26 mouse cellular contexts compared by ENCODE assay signal in the genomic region with DNA sequence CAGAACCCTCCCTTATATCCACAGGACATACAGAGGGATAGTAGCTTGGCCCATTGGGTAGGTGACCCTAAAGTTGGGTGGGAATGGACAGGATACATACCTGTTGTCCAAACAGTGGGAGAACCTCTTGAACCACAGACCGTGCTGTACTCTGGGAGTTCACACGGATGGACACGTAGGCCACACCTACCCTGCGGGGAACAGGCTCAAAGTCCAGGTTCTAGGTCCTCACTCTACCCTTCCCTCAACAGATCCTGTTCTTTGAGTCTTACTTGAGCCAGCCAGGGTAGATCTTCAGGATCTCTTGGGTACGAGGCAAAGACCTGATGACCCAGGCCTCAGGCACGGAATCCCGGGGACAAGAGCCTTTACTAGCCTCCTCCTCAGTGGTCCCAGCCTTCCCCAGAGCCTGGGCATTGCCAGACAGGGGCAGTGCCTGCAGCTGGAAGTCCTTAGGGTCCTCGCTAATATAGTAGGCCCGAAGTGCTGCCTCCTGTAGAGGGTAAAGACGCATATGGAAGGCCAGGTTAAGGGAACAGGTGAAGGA. TPM values are rescaled to one million over a fixed set of nuclear protein-coding genes. Genes with fewer than 3 reads are reported as not detected.
DNase-seq lines count a peak whose midpoint lies in the region; ATAC-seq and TF ChIP-seq lines count a peak whose summit lies in the region.
"Had no signal": no experiment of that assay in that cellular context is flagged by ENCODE, and none has a peak within 500 bp of the region (broad histone marks: within the 10 kb centered on the region; RNA-seq: fewer than 3 reads in every experiment).

No protein-coding gene starts in this region.

- H3K27ac ChIP-seq in heart, embryonic 10.5 days: no peak overlapping the region
- no peak overlapping the region for H3K27ac ChIP-seq in heart, adult 2 months
- H3K27ac ChIP-seq in kidney, embryonic 14.5 days (ENCODE audit: low read depth, low read length): no peak overlapping the region
- no peak overlapping the region for H3K27ac ChIP-seq in midbrain, embryonic 11.5 days (ENCODE audit: low read depth, low read length)
- H3K27ac ChIP-seq in midbrain, embryonic 10.5 days (replicated peaks): no peak overlapping the region
- peak overlapping the region; percentile 56 for H3K27ac ChIP-seq in small intestine, adult 2 months (ENCODE audit: insufficient read depth, low read depth, low read length)
- H3K27ac ChIP-seq: forebrain, embryonic 13.5 days; hindbrain, embryonic 14.5 days; macrophage; midbrain, embryonic 15.5 days; neural tube, embryonic 15.5 days had no signal

- H3K79me2 ChIP-seq in heart, adult 2 months (replicated peaks; ENCODE audit: control insufficient read depth, insufficient read depth, low read length): peaks cover 3% of the 10 kb centered on the region; the same call in 1 of the 2 replicates

- no peak for TF ChIP-seq POLR2A in heart, adult 2 months (IDR thresholded peaks at IDR 0.05; ENCODE audit: insufficient read depth, low read depth, low read length)
- TF ChIP-seq POLR2A in small intestine, adult 2 months (IDR thresholded peaks at IDR 0.05; ENCODE audit: low read depth, low read length): no peak

- 90% methylated on average over 10 of the region's 10 CpGs for WGBS in heart, embryonic 10.5 days
- 93% methylated on average over 10 of the region's 10 CpGs for WGBS in heart, adult 2 months
- WGBS in kidney, embryonic 14.5 days: 90% methylated on average over 10 of the region's 10 CpGs
- 91% methylated on average over 10 of the region's 10 CpGs for WGBS in midbrain, embryonic 11.5 days
- WGBS in midbrain, embryonic 10.5 days: 94% methylated on average over 10 of the region's 10 CpGs
- WGBS in small intestine, adult 2 months: 62% methylated on average over 10 of the region's 10 CpGs

- H3K36me3 ChIP-seq in heart, embryonic 10.5 days: peaks cover 73% of the 10 kb centered on the region
- H3K36me3 ChIP-seq in heart, adult 2 months (ENCODE audit: control insufficient read depth, insufficient read depth, low read length): no peaks in the 10 kb centered on the region
- peaks cover 57% of the 10 kb centered on the region for H3K36me3 ChIP-seq in kidney, embryonic 14.5 days (ENCODE audit: control insufficient read depth, insufficient read depth, low read length)
- H3K36me3 ChIP-seq in midbrain, embryonic 11.5 days (ENCODE audit: control insufficient read depth, insufficient read depth, low read length): peaks cover 11% of the 10 kb centered on the region
- H3K36me3 ChIP-seq in midbrain, embryonic 10.5 days: peaks cover 79% of the 10 kb centered on the region
- H3K36me3 ChIP-seq in small intestine, adult 2 months (ENCODE audit: control insufficient read depth, insufficient read depth, low read length): peaks cover 81% of the 10 kb centered on the region

- no peak for TF ChIP-seq CTCF in heart, adult 2 months (IDR thresholded peaks at IDR 0.05)
- TF ChIP-seq CTCF in small intestine, adult 2 months (IDR thresholded peaks at IDR 0.05; ENCODE audit: extremely low read depth, insufficient read length, insufficient replicate concordance, low read depth, low read length): no peak

- no peak overlapping the region for H3K4me2 ChIP-seq in kidney, embryonic 14.5 days (replicated peaks; ENCODE audit: low read depth, low read length)
- no peak overlapping the region for H3K4me2 ChIP-seq in midbrain, embryonic 11.5 days
- H3K4me2 ChIP-seq: forebrain, embryonic 13.5 days; heart, embryonic 11.5 days; hindbrain, embryonic 14.5 days; midbrain, embryonic 15.5 days; neural tube, embryonic 15.5 days had no signal

- ATAC-seq in kidney, embryonic 14.5 days (ENCODE audit: low FRiP score, low TSS enrichment): no peak
- ATAC-seq in midbrain, embryonic 11.5 days (ENCODE audit: low FRiP score): no peak
- ATAC-seq: CD4-positive, CD25-positive, alpha-beta regulatory T cell, adult 4 months; forebrain, embryonic 13.5 days; lung, postnatal 0 days; midbrain, embryonic 15.5 days had no signal

- no peak for TF ChIP-seq EP300 in heart, adult 2 months (IDR thresholded peaks at IDR 0.05; ENCODE audit: insufficient read depth, low read depth, low read length)

- DNase-seq in heart, embryonic 10.5 days (ENCODE audit: low spot score): peak; percentile 68
- no peak for DNase-seq in heart, adult 2 months
- peak; percentile 54 to 68 for DNase-seq in kidney, adult 8-10 months
- peak; percentile 39 for DNase-seq in midbrain, embryonic 11.5 days (ENCODE audit: low spot score, missing footprints)
- DNase-seq in midbrain, embryonic 10.5 days (ENCODE audit: low spot score): no peak
- DNase-seq in lung, postnatal 25 days (ENCODE audit: low spot score): no peak
- DNase-seq: adrenal gland, postnatal 25 days; cerebellum, adult 18-20 months; cerebellum, postnatal 14 days; gastrocnemius, postnatal 10 days; heart, postnatal 4 days; layer of hippocampus, adult 9-11 months; liver; lung, adult 18-20 months; retina, postnatal 1 day had no signal

- H3K4me1 ChIP-seq in heart, embryonic 10.5 days: peaks cover 2% of the 10 kb centered on the region
- H3K4me1 ChIP-seq in heart, adult 2 months (ENCODE audit: control insufficient read depth, insufficient read depth, low read length): peaks cover 2% of the 10 kb centered on the region
- H3K4me1 ChIP-seq in kidney, embryonic 14.5 days (ENCODE audit: control insufficient read depth, insufficient read depth, low read length): peaks cover 6% of the 10 kb centered on the region; the same call in 1 of the 2 replicates
- H3K4me1 ChIP-seq in midbrain, embryonic 11.5 days (ENCODE audit: control insufficient read depth, insufficient read depth, low read length): peaks cover 1% of the 10 kb centered on the region
- H3K4me1 ChIP-seq in midbrain, embryonic 10.5 days: peaks cover 12% of the 10 kb centered on the region
- H3K4me1 ChIP-seq in small intestine, adult 2 months (ENCODE audit: control insufficient read depth, insufficient read depth, insufficient read length, low read length): peaks cover 21% of the 10 kb centered on the region; the same call in 1 of the 2 replicates

- no peak overlapping the region for H3K4me3 ChIP-seq in heart, embryonic 10.5 days
- H3K4me3 ChIP-seq in heart, adult 2 months: no peak overlapping the region
- no peak overlapping the region for H3K4me3 ChIP-seq in kidney, embryonic 14.5 days (ENCODE audit: low read length)
- H3K4me3 ChIP-seq in midbrain, embryonic 11.5 days (ENCODE audit: low read depth, low read length): no peak overlapping the region
- H3K4me3 ChIP-seq in midbrain, embryonic 10.5 days: no peak overlapping the region
- no peak overlapping the region for H3K4me3 ChIP-seq in small intestine, adult 2 months (ENCODE audit: low read depth, low read length)
- H3K4me3 ChIP-seq: erythroblast, embryonic 14.5 days; forebrain, embryonic 13.5 days; midbrain, embryonic 15.5 days; neural tube, embryonic 15.5 days had no signal

- intact Hi-C loops in heart, adult 2 months (cut with DNase I): loop anchor here (5.0 kb wide), 1 partner anchor 227 kb away; no protein-coding TSS in a partner anchor

- H3K9ac ChIP-seq in heart, adult 2 months (ENCODE audit: low read depth, low read length): no peak overlapping the region
- no peak overlapping the region for H3K9ac ChIP-seq in kidney, embryonic 14.5 days (ENCODE audit: low read depth, low read length)
- no peak overlapping the region for H3K9ac ChIP-seq in midbrain, embryonic 11.5 days (ENCODE audit: low read length)
- H3K9ac ChIP-seq: forebrain, embryonic 13.5 days; hindbrain, embryonic 14.5 days; midbrain, embryonic 15.5 days; neural tube, embryonic 15.5 days had no signal

- no peaks in the 10 kb centered on the region for H3K27me3 ChIP-seq in heart, embryonic 10.5 days (ENCODE audit: insufficient read depth, poor library complexity, severe bottlenecking)
- H3K27me3 ChIP-seq in heart, adult 2 months (ENCODE audit: control insufficient read depth, insufficient read depth, low read length): no peaks in the 10 kb centered on the region
- H3K27me3 ChIP-seq in kidney, embryonic 14.5 days (ENCODE audit: control insufficient read depth, insufficient read depth, low read length): no peaks in the 10 kb centered on the region
- H3K27me3 ChIP-seq in midbrain, embryonic 11.5 days (ENCODE audit: control insufficient read depth, insufficient read depth, low read length): no peaks in the 10 kb centered on the region
- no peaks in the 10 kb centered on the region for H3K27me3 ChIP-seq in midbrain, embryonic 10.5 days (ENCODE audit: low read depth, poor library complexity, severe bottlenecking)
- H3K27me3 ChIP-seq in small intestine, adult 2 months (ENCODE audit: control insufficient read depth, insufficient read depth, low read length): no peaks in the 10 kb centered on the region
- H3K27me3 ChIP-seq: forebrain, embryonic 13.5 days; midbrain, embryonic 15.5 days; neural tube, embryonic 15.5 days had no signal

- H3K9me3 ChIP-seq in heart, embryonic 10.5 days: no peaks in the 10 kb centered on the region
- no peaks in the 10 kb centered on the region for H3K9me3 ChIP-seq in kidney, embryonic 14.5 days (ENCODE audit: control insufficient read depth, low read length)
- no peaks in the 10 kb centered on the region for H3K9me3 ChIP-seq in midbrain, embryonic 11.5 days (ENCODE audit: control insufficient read depth, low read length)
- no peaks in the 10 kb centered on the region for H3K9me3 ChIP-seq in midbrain, embryonic 10.5 days (replicated peaks)
- H3K9me3 ChIP-seq: forebrain, embryonic 13.5 days; midbrain, embryonic 15.5 days; neural tube, embryonic 15.5 days had no signal

RNA-seq across cellular contexts. Expression of gene Idua, which starts 5.6 kb away (rescaled TPM):
- polyA plus RNA-seq in heart, embryonic 10.5 days (2016; fragmentation: Nextera tagmentation; extraction: Ambion mirVana): 15.1 and 16.3 TPM in 2 replicates
- total RNA-seq in heart, adult 2 months (2021): 10 to 100 TPM; 21.7 to 23.2 TPM
- 30.4 and 33.3 TPM in 2 replicates for polyA plus RNA-seq in heart, adult 2 months (2012; rRNA removed)
- polyA plus RNA-seq in kidney, embryonic 14.5 days (2014; fragmentation: Nextera tagmentation; extraction: Ambion mirVana): 11.0 and 11.3 TPM in 2 replicates
- 9.2 TPM in 2 replicates for polyA plus RNA-seq in midbrain, embryonic 11.5 days (2014; fragmentation: Nextera tagmentation; extraction: Ambion mirVana)
- polyA plus RNA-seq in midbrain, embryonic 10.5 days (2016; fragmentation: Nextera tagmentation; extraction: Ambion mirVana): 11.5 and 13.3 TPM in 2 replicates
- polyA plus RNA-seq in small intestine, adult 2 months (2012; rRNA removed): 15.0 and 20.1 TPM in 2 replicates

RNA-seq across cellular contexts. Expression of gene Dgkq, which starts 15.0 kb away (rescaled TPM):
- polyA plus RNA-seq in heart, embryonic 10.5 days (2016; fragmentation: Nextera tagmentation; extraction: Ambion mirVana): 7.9 and 8.5 TPM in 2 replicates
- total RNA-seq in heart, adult 2 months (2021): 1 to 10 TPM; 5.0 to 6.6 TPM
- 9.2 and 15.6 TPM in 2 replicates for polyA plus RNA-seq in heart, adult 2 months (2012; rRNA removed)
- 5.0 and 9.1 TPM in 2 replicates for polyA plus RNA-seq in kidney, embryonic 14.5 days (2014; fragmentation: Nextera tagmentation; extraction: Ambion mirVana)
- polyA plus RNA-seq in midbrain, embryonic 11.5 days (2014; fragmentation: Nextera tagmentation; extraction: Ambion mirVana): 8.6 TPM in 2 replicates
- 12.8 and 15.1 TPM in 2 replicates for polyA plus RNA-seq in midbrain, embryonic 10.5 days (2016; fragmentation: Nextera tagmentation; extraction: Ambion mirVana)
- polyA plus RNA-seq in small intestine, adult 2 months (2012; rRNA removed): 39.8 and 77.0 TPM in 2 replicates

RNA-seq across cellular contexts. Expression of gene Slc26a1, which starts 20.9 kb away (rescaled TPM):
- 0.58 and 0.85 TPM in 2 replicates for polyA plus RNA-seq in heart, embryonic 10.5 days (2016; fragmentation: Nextera tagmentation; extraction: Ambion mirVana)
- total RNA-seq in heart, adult 2 months (2021): not detected
- 0.06 and 0.12 TPM in 2 replicates for polyA plus RNA-seq in heart, adult 2 months (2012; rRNA removed)
- polyA plus RNA-seq in kidney, embryonic 14.5 days (2014; fragmentation: Nextera tagmentation; extraction: Ambion mirVana): 0.80 and 1.5 TPM in 2 replicates
- 0.69 and 0.81 TPM in 2 replicates for polyA plus RNA-seq in midbrain, embryonic 11.5 days (2014; fragmentation: Nextera tagmentation; extraction: Ambion mirVana)
- 0.56 and 0.93 TPM in 2 replicates for polyA plus RNA-seq in midbrain, embryonic 10.5 days (2016; fragmentation: Nextera tagmentation; extraction: Ambion mirVana)
- not detected in 2 replicates for polyA plus RNA-seq in small intestine, adult 2 months (2012; rRNA removed)
- polyA plus RNA-seq: macrophage had no signal

RNA-seq across cellular contexts. Expression of gene Tmem175, which starts 24.9 kb away (rescaled TPM):
- polyA plus RNA-seq in heart, embryonic 10.5 days (2016; fragmentation: Nextera tagmentation; extraction: Ambion mirVana): 20.3 and 23.2 TPM in 2 replicates
- 1 to 10 TPM; 8.3 to 9.6 TPM for total RNA-seq in heart, adult 2 months (2021)
- polyA plus RNA-seq in heart, adult 2 months (2012; rRNA removed): 26.1 and 36.0 TPM in 2 replicates
- 23.0 and 29.0 TPM in 2 replicates for polyA plus RNA-seq in kidney, embryonic 14.5 days (2014; fragmentation: Nextera tagmentation; extraction: Ambion mirVana)
- 20.9 and 22.1 TPM in 2 replicates for polyA plus RNA-seq in midbrain, embryonic 11.5 days (2014; fragmentation: Nextera tagmentation; extraction: Ambion mirVana)
- 19.8 and 24.0 TPM in 2 replicates for polyA plus RNA-seq in midbrain, embryonic 10.5 days (2016; fragmentation: Nextera tagmentation; extraction: Ambion mirVana)
- 18.3 and 31.1 TPM in 2 replicates for polyA plus RNA-seq in small intestine, adult 2 months (2012; rRNA removed)

RNA-seq across cellular contexts. Expression of gene Gak, which starts 25.0 kb away (rescaled TPM):
- 47.0 and 49.4 TPM in 2 replicates for polyA plus RNA-seq in heart, embryonic 10.5 days (2016; fragmentation: Nextera tagmentation; extraction: Ambion mirVana)
- 10 to 100 TPM; 19.6 to 20.4 TPM for total RNA-seq in heart, adult 2 months (2021)
- 23.3 and 28.3 TPM in 2 replicates for polyA plus RNA-seq in heart, adult 2 months (2012; rRNA removed)
- 30.4 and 48.8 TPM in 2 replicates for polyA plus RNA-seq in kidney, embryonic 14.5 days (2014; fragmentation: Nextera tagmentation; extraction: Ambion mirVana)
- polyA plus RNA-seq in midbrain, embryonic 11.5 days (2014; fragmentation: Nextera tagmentation; extraction: Ambion mirVana): 43.3 and 45.3 TPM in 2 replicates
- polyA plus RNA-seq in midbrain, embryonic 10.5 days (2016; fragmentation: Nextera tagmentation; extraction: Ambion mirVana): 59.8 and 64.2 TPM in 2 replicates
- polyA plus RNA-seq in small intestine, adult 2 months (2012; rRNA removed): 75.5 and 152 TPM in 2 replicates

Comparison
In these comparisons a context has a peak if more than half of its experiments do, and no peak if none do; other contexts are left out.
1. DNase-seq: peak in heart, embryonic 10.5 days (single experiment), kidney, adult 8-10 months (2 of 2) and midbrain, embryonic 11.5 days (single experiment); none in heart, adult 2 months (0 of 2), midbrain, embryonic 10.5 days (single experiment) and lung, postnatal 25 days (single experiment).